Comparison of ENCODE assay signal across 20 mouse cellular contexts in the genomic region with DNA sequence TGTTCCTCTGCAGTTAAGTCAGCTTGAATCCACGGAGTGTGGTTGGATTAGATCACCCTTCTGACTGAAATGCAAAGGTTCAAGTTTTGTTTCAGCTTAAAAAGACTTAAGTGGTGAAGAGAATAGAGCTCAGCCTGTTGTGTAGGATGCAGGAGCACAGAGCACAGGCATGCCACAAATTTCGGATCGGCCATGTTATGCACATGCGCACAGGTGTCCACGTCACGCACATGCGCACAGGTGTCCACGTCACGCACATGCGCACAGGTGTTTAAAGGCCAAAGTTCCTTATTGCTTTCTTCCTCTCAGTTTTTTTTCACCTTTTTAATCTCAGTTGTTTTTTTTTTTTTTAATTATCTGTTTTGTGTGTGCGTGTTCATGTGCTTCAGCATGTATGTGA. TPM values are rescaled to one million over a fixed set of nuclear protein-coding genes. Genes with fewer than 3 reads are reported as not detected.
"Had no signal": no experiment of that assay in that cellular context is flagged by ENCODE, and none has a peak within 500 bp of the region (broad histone marks: within the 10 kb centered on the region; RNA-seq: fewer than 3 reads in every experiment).

No protein-coding gene starts in this region.

- ATAC-seq: midbrain, embryonic 16.5 days had no signal

- H3K27me3 ChIP-seq: midbrain, embryonic 12.5 days; neural tube, embryonic 13.5 days; neural tube, embryonic 15.5 days had no signal

- H3K4me3 ChIP-seq: midbrain, embryonic 10.5 days; midbrain, embryonic 12.5 days; myocyte; neural tube, embryonic 13.5 days; neural tube, embryonic 15.5 days had no signal

- H3K27ac ChIP-seq: neural tube, embryonic 13.5 days; neural tube, embryonic 15.5 days had no signal

- H3K9me3 ChIP-seq: midbrain, embryonic 12.5 days; neural tube, embryonic 13.5 days; neural tube, embryonic 15.5 days had no signal

- DNase-seq: lung, adult 18-20 months; lung, embryonic 14.5 days; lung, postnatal 10 days; lung, postnatal 4 days; midbrain, embryonic 14.5 days; retina, postnatal 1 day; right cerebral cortex, adult 18-20 months; right cerebral cortex, postnatal 25 days; right cerebral cortex, postnatal 4 days; spleen, adult 18-20 months; thymus, adult 2 months; thymus, postnatal 25 days; thymus, postnatal 4 days had no signal

- H3K4me2 ChIP-seq: lung, embryonic 14.5 days; midbrain, embryonic 12.5 days; neural tube, embryonic 13.5 days; neural tube, embryonic 15.5 days had no signal

- H3K9ac ChIP-seq: lung, embryonic 14.5 days; midbrain, embryonic 12.5 days; neural tube, embryonic 13.5 days; neural tube, embryonic 15.5 days had no signal

- H3K36me3 ChIP-seq: midbrain, embryonic 10.5 days; midbrain, embryonic 12.5 days; neural tube, embryonic 13.5 days; neural tube, embryonic 15.5 days had no signal

RNA-seq across cellular contexts. Expression of a gene that starts 52.6 kb away (rescaled TPM):
- total RNA-seq: megakaryocyte-erythroid progenitor cell, adult 5-6 weeks had no signal
- polyA plus RNA-seq: myocyte had no signal
